Mouse (Mus musculus): ENCODE data around the gene Eml1. TPM values are rescaled to one million over a fixed set of nuclear protein-coding genes. Genes with fewer than 3 reads are reported as not detected.
A peak's percentile ranks its signal among the peaks of the same experiment; 100 is the strongest.
"Not testable (repeated sequence)": the region's sequence is repeated elsewhere in the genome, so short reads cannot be mapped to it uniquely, and the experiment has no call there.

Eml1 gene
- polyA plus RNA-seq, 1 experiment from 2014 or later = 10.6 TPM

GRCm38 (mm10) chr12:108495455-108496235 lies 124.9 kb downstream of the Eml1 start:
- Histone ChIP-seq H3K4me3 (no peak overlapping the region), H3K27ac (peak overlapping the region; percentile 41; the same call in 1 of the 2 replicates), H3K9me3 (replicated peaks) (no peaks in the 10 kb centered on the region), H3K4me1 (no peaks in the 10 kb centered on the region), H3K9ac (no peak overlapping the region), H3K36me3 (no peaks in the 10 kb centered on the region), H3K27me3 (replicated peaks) (peaks cover 13% of the 10 kb centered on the region), H3K4me2 (no peak overlapping the region)
- 53% methylated on average over 8 of the region's 8 CpGs for WGBS (ENCODE audit: insufficient replicate concordance)
- no peak for ATAC-seq

GRCm38 (mm10) chr12:108503064-108503463 lies 132.3 kb downstream of the Eml1 start:
- no peak overlapping the region for H3K9ac ChIP-seq
- peaks cover 14% of the 10 kb centered on the region for H3K4me1 ChIP-seq
- no peak overlapping the region; the same call in 1 of the 2 replicates for H3K4me3 ChIP-seq
- H3K36me3 ChIP-seq = no peaks in the 10 kb centered on the region
- peaks cover 20% of the 10 kb centered on the region for H3K27me3 ChIP-seq (replicated peaks)
- 0 out of 2 replicates have a peak, but pooled peaks have one; percentile 30 for ATAC-seq
- H3K27ac ChIP-seq = no peak overlapping the region
- WGBS (ENCODE audit: insufficient replicate concordance) = 43% methylated on average over 10 of the region's 10 CpGs
- H3K4me2 ChIP-seq = peak overlapping the region; percentile 47
- H3K9me3 ChIP-seq (replicated peaks) = no peaks in the 10 kb centered on the region

- Histone ChIP-seq H3K4me2 (peak overlapping the region; percentile 47), H3K4me3 (no peak overlapping the region; the same call in 1 of the 2 replicates), H3K9me3 (replicated peaks) (no peaks in the 10 kb centered on the region), H3K9ac (no peak overlapping the region), H3K27ac (no peak overlapping the region), H3K4me1 (peaks cover 14% of the 10 kb centered on the region), H3K36me3 (no peaks in the 10 kb centered on the region), H3K27me3 (replicated peaks) (peaks cover 20% of the 10 kb centered on the region)
- 20% methylated on average over 16 of the region's 16 CpGs for WGBS (ENCODE audit: insufficient replicate concordance)
- peak; percentile 85 for ATAC-seq
These were observed 132.8 kb downstream of the Eml1 start for GRCm38 (mm10) chr12:108503582-108503981.

GRCm38 (mm10) chr12:108505846-108506245 lies 135.1 kb downstream of the Eml1 start:
- ATAC-seq = no peak
- Histone ChIP-seq H3K4me2 (no peak overlapping the region), H3K4me3 (no peak overlapping the region), H3K36me3 (no peaks in the 10 kb centered on the region), H3K9me3 (replicated peaks) (no peaks in the 10 kb centered on the region), H3K4me1 (peaks cover 14% of the 10 kb centered on the region), H3K9ac (no peak overlapping the region), H3K27me3 (replicated peaks) (peaks cover 20% of the 10 kb centered on the region), H3K27ac (no peak overlapping the region)
- WGBS (ENCODE audit: insufficient replicate concordance) = 57% methylated on average over 2 of the region's 2 CpGs

- Histone ChIP-seq H3K27me3 (replicated peaks) (peaks cover 18% of the 10 kb centered on the region; the same call in 1 of the 2 replicates), H3K4me1 (peaks cover 14% of the 10 kb centered on the region)
- H3K9ac ChIP-seq; H3K9me3 ChIP-seq (replicated peaks); H3K4me2 ChIP-seq; H3K27ac ChIP-seq; H3K36me3 ChIP-seq; H3K4me3 ChIP-seq; ATAC-seq: not testable (repeated sequence)
- WGBS (ENCODE audit: insufficient replicate concordance) = 71% methylated on average over 3 of the region's 3 CpGs
These were observed 136.3 kb downstream of the Eml1 start for GRCm38 (mm10) chr12:108507046-108507445.

- ATAC-seq = no peak
- H3K36me3 ChIP-seq = no peaks in the 10 kb centered on the region
- 41% methylated on average over 7 of the region's 7 CpGs for WGBS (ENCODE audit: insufficient replicate concordance)
These were observed 139.8 kb downstream of the Eml1 start for GRCm38 (mm10) chr12:108510571-108510970.

GRCm38 (mm10) chr12:108511009-108511408 lies 140.3 kb downstream of the Eml1 start:
- WGBS (ENCODE audit: insufficient replicate concordance) = 4% methylated on average over 3 of the region's 3 CpGs
- H3K4me2 ChIP-seq = no peak overlapping the region
- no peaks in the 10 kb centered on the region for H3K9me3 ChIP-seq (replicated peaks)
- peaks cover 2% of the 10 kb centered on the region; the same call in 1 of the 2 replicates for H3K27me3 ChIP-seq (replicated peaks)
- H3K27ac ChIP-seq = no peak overlapping the region
- H3K4me3 ChIP-seq = no peak overlapping the region
- no peak overlapping the region for H3K9ac ChIP-seq
- no peaks in the 10 kb centered on the region for H3K36me3 ChIP-seq
- H3K4me1 ChIP-seq = no peaks in the 10 kb centered on the region
- ATAC-seq = no peak

More at GRCm38 (mm10) chr12:108510571-108510970, 139.8 kb downstream of the Eml1 start:
- no peak overlapping the region for H3K27ac ChIP-seq
- no peaks in the 10 kb centered on the region for H3K9me3 ChIP-seq (replicated peaks)
- peaks cover 2% of the 10 kb centered on the region; the same call in 1 of the 2 replicates for H3K27me3 ChIP-seq (replicated peaks)
- no peak overlapping the region for H3K9ac ChIP-seq
- no peaks in the 10 kb centered on the region for H3K4me1 ChIP-seq
- H3K4me2 ChIP-seq = no peak overlapping the region
- H3K4me3 ChIP-seq = no peak overlapping the region

GRCm38 (mm10) chr12:108515464-108515863 lies 144.7 kb downstream of the Eml1 start:
- Histone ChIP-seq H3K27ac (no peak overlapping the region), H3K27me3 (replicated peaks) (no peaks in the 10 kb centered on the region), H3K36me3 (no peaks in the 10 kb centered on the region), H3K4me1 (no peaks in the 10 kb centered on the region), H3K4me2 (no peak overlapping the region), H3K4me3 (no peak overlapping the region), H3K9me3 (replicated peaks) (no peaks in the 10 kb centered on the region), H3K9ac (no peak overlapping the region)
- 77% methylated on average over 12 of the region's 12 CpGs for WGBS (ENCODE audit: insufficient replicate concordance)
- ATAC-seq = no peak

- no peaks in the 10 kb centered on the region for H3K27me3 ChIP-seq (replicated peaks)
- no peak overlapping the region for H3K4me3 ChIP-seq
- no peaks in the 10 kb centered on the region for H3K9me3 ChIP-seq (replicated peaks)
- no peak for ATAC-seq
- no peak overlapping the region for H3K4me2 ChIP-seq
- H3K27ac ChIP-seq = no peak overlapping the region
- no peaks in the 10 kb centered on the region for H3K4me1 ChIP-seq
- WGBS (ENCODE audit: insufficient replicate concordance) = 38% methylated on average over 8 of the region's 8 CpGs
- H3K9ac ChIP-seq = no peak overlapping the region
- H3K36me3 ChIP-seq = peaks cover 10% of the 10 kb centered on the region; the same call in 1 of the 2 replicates
These were observed 148.6 kb downstream of the Eml1 start for GRCm38 (mm10) chr12:108519374-108519773.

- Histone ChIP-seq H3K9me3 (replicated peaks) (no peaks in the 10 kb centered on the region), H3K4me2 (no peak overlapping the region), H3K27me3 (replicated peaks) (no peaks in the 10 kb centered on the region), H3K9ac (no peak overlapping the region), H3K27ac (no peak overlapping the region), H3K4me1 (no peaks in the 10 kb centered on the region), H3K36me3 (no peaks in the 10 kb centered on the region), H3K4me3 (no peak overlapping the region)
- 42% methylated on average over 8 of the region's 8 CpGs for WGBS (ENCODE audit: insufficient replicate concordance)
- no peak for ATAC-seq
These were observed 158.5 kb downstream of the Eml1 start for GRCm38 (mm10) chr12:108529214-108529613.

- no peaks in the 10 kb centered on the region for H3K27me3 ChIP-seq (replicated peaks)
- WGBS (ENCODE audit: insufficient replicate concordance) = 65% methylated on average over 11 of the region's 11 CpGs
- H3K27ac ChIP-seq = no peak overlapping the region
- H3K4me2 ChIP-seq = no peak overlapping the region
- H3K36me3 ChIP-seq = no peaks in the 10 kb centered on the region
- ATAC-seq = no peak
- no peaks in the 10 kb centered on the region for H3K9me3 ChIP-seq (replicated peaks)
- no peak overlapping the region for H3K4me3 ChIP-seq
- H3K9ac ChIP-seq = no peak overlapping the region
- H3K4me1 ChIP-seq = no peaks in the 10 kb centered on the region
These were observed 163.7 kb downstream of the Eml1 start for GRCm38 (mm10) chr12:108534484-108534883.

GRCm38 (mm10) chr12:108536461-108536860 lies 165.7 kb downstream of the Eml1 start:
- no peak for ATAC-seq
- no peak overlapping the region for H3K4me3 ChIP-seq
- H3K27me3 ChIP-seq (replicated peaks) = no peaks in the 10 kb centered on the region
- no peak overlapping the region for H3K9ac ChIP-seq
- no peak overlapping the region for H3K27ac ChIP-seq
- WGBS (ENCODE audit: insufficient replicate concordance) = 50% methylated on average over 10 of the region's 10 CpGs
- H3K4me2 ChIP-seq = no peak overlapping the region
- no peaks in the 10 kb centered on the region for H3K4me1 ChIP-seq
- no peaks in the 10 kb centered on the region for H3K9me3 ChIP-seq (replicated peaks)
- no peaks in the 10 kb centered on the region for H3K36me3 ChIP-seq
